Comparison of ENCODE assay signal across 26 mouse cellular contexts in the genomic region with DNA sequence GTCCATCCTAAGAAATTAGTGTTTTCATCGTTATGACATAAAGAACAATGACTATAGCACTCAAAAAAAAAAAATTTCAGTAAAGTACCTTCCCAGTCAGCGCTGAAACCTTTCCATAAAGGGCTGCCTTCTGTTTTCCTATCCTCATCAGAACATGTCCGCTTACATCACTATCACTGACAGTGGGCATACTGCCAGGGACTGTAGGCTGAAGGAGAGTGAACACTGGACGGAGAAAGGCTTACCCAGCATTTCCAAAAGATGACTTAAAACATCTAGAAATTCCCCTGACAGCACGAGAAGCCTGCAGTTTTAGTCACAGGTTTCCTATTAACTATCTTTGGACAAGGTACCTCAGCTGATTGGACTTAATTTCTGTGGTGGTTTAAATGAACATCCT. TPM values are rescaled to one million over a fixed set of nuclear protein-coding genes. Genes with fewer than 3 reads are reported as not detected.
DNase-seq lines count a peak whose midpoint lies in the region; ATAC-seq lines count a peak whose summit lies in the region.
"Had no signal": no experiment of that assay in that cellular context is flagged by ENCODE, and none has a peak within 500 bp of the region (broad histone marks: within the 10 kb centered on the region; RNA-seq: fewer than 3 reads in every experiment).

No protein-coding gene starts in this region.

- H3K4me1 ChIP-seq in heart, embryonic 12.5 days (replicated peaks), result no peaks in the 10 kb centered on the region; the same call in 1 of the 2 replicates
- no peaks in the 10 kb centered on the region for H3K4me1 ChIP-seq in lung, embryonic 16.5 days (replicated peaks; ENCODE audit: control insufficient read depth, insufficient read depth, low read length)
- H3K4me1 ChIP-seq: limb, embryonic 15.5 days; liver, embryonic 15.5 days had no signal

- H3K36me3 ChIP-seq in heart, embryonic 12.5 days, result peaks cover 31% of the 10 kb centered on the region
- peaks cover 10% of the 10 kb centered on the region for H3K36me3 ChIP-seq in lung, embryonic 16.5 days (ENCODE audit: control insufficient read depth, insufficient read depth, low read length)

- no peak overlapping the region for H3K9ac ChIP-seq in heart, embryonic 12.5 days
- no peak overlapping the region for H3K9ac ChIP-seq in lung, embryonic 16.5 days (ENCODE audit: low read length)
- H3K9ac ChIP-seq: limb, embryonic 15.5 days; liver, embryonic 15.5 days had no signal

- H3K27ac ChIP-seq in heart, embryonic 12.5 days (ENCODE audit: poor library complexity, severe bottlenecking), result no peak overlapping the region
- H3K27ac ChIP-seq in lung, embryonic 16.5 days (ENCODE audit: low read length), result no peak overlapping the region
- H3K27ac ChIP-seq: embryonic facial prominence, embryonic 10.5 days; layer of hippocampus, adult 2 months; limb, embryonic 15.5 days; liver, embryonic 15.5 days had no signal

- H3K27me3 ChIP-seq in heart, embryonic 12.5 days (replicated peaks), result no peaks in the 10 kb centered on the region
- no peaks in the 10 kb centered on the region for H3K27me3 ChIP-seq in lung, embryonic 16.5 days (ENCODE audit: control insufficient read depth, insufficient read depth, low read depth, low read length)
- H3K27me3 ChIP-seq: limb, embryonic 15.5 days; liver, embryonic 15.5 days had no signal

- WGBS in heart, embryonic 12.5 days, result 65% methylated on average over 5 of the region's 5 CpGs
- 69% methylated on average over 5 of the region's 5 CpGs for WGBS in lung, embryonic 16.5 days

- H3K4me3 ChIP-seq in heart, embryonic 12.5 days, result no peak overlapping the region
- no peak overlapping the region for H3K4me3 ChIP-seq in lung, embryonic 16.5 days (ENCODE audit: low read length)
- H3K4me3 ChIP-seq: embryonic facial prominence, embryonic 10.5 days; layer of hippocampus, adult 2 months; limb, embryonic 15.5 days; liver, embryonic 15.5 days; myocyte had no signal

- ATAC-seq in frontal cortex, adult (ENCODE audit: low TSS enrichment), result peak; percentile 73
- ATAC-seq in heart, embryonic 12.5 days (ENCODE audit: insufficient number of reproducible peaks, low FRiP score), result no peak
- ATAC-seq in lung, embryonic 16.5 days (ENCODE audit: low read depth), result 0 out of 2 replicates have a peak, but pooled peaks have one; percentile 43

- no peak overlapping the region for H3K4me2 ChIP-seq in heart, embryonic 12.5 days
- H3K4me2 ChIP-seq in lung, embryonic 16.5 days (ENCODE audit: low read depth, low read length), result no peak overlapping the region
- H3K4me2 ChIP-seq: limb, embryonic 15.5 days; liver, embryonic 15.5 days had no signal

- no peak for DNase-seq in frontal cortex, postnatal 10 days (ENCODE audit: low spot score in 2 of 2)
- DNase-seq in heart, postnatal 4 days, result peak; percentile 62
- DNase-seq in lung, postnatal 25 days (ENCODE audit: low spot score), result no peak
- DNase-seq in lung, postnatal 14 days, result peak; percentile 37
- no peak for DNase-seq in MN1 (ENCODE audit: low spot score)
- DNase-seq: adrenal gland, adult 2 months; B cell, adult 2 months; cerebellum, adult 18-20 months; kidney, adult 18-20 months; layer of hippocampus, postnatal 36 days; midbrain, embryonic 14.5 days; right cerebral cortex, postnatal 14 days; spleen, adult 18-20 months; thymus, postnatal 25 days had no signal

- no peaks in the 10 kb centered on the region for H3K9me3 ChIP-seq in heart, embryonic 12.5 days (replicated peaks)
- H3K9me3 ChIP-seq in lung, embryonic 16.5 days (ENCODE audit: control insufficient read depth, low read length), result no peaks in the 10 kb centered on the region
- H3K9me3 ChIP-seq: embryonic facial prominence, embryonic 10.5 days; limb, embryonic 15.5 days; liver, embryonic 15.5 days had no signal

RNA-seq across cellular contexts. Expression of gene Slc35a1, which starts 13.5 kb away (rescaled TPM):
- total RNA-seq in heart, postnatal 4 days (2021), result 10 to 100 TPM; 23.3 to 23.5 TPM
- polyA plus RNA-seq in heart, embryonic 12.5 days (2016; fragmentation: Nextera tagmentation; extraction: Ambion mirVana), result 46.1 and 48.6 TPM in 2 replicates
- 55.2 and 63.6 TPM in 2 replicates for polyA plus RNA-seq in lung, embryonic 16.5 days (2015; fragmentation: Nextera tagmentation; extraction: Ambion mirVana)

RNA-seq across cellular contexts. Expression of gene Cfap206, which starts 56.3 kb away (rescaled TPM):
- total RNA-seq in heart, postnatal 4 days (2021), result under 1 TPM; 0.29 to 0.54 TPM
- 0.15 TPM in 1 of 2 replicates, not detected in the other for polyA plus RNA-seq in heart, embryonic 12.5 days (2016; fragmentation: Nextera tagmentation; extraction: Ambion mirVana)
- polyA plus RNA-seq in lung, embryonic 16.5 days (2015; fragmentation: Nextera tagmentation; extraction: Ambion mirVana), result 11.1 and 13.2 TPM in 2 replicates
- total RNA-seq: common myeloid progenitor, adult 5-6 weeks; gastrocnemius, adult 8-10 months; granulocyte monocyte progenitor cell, adult 5-6 weeks; megakaryocyte, adult 5-6 weeks had no signal
- polyA plus RNA-seq: adrenal gland, adult 2 months; limb, embryonic 15.5 days; liver, embryonic 15.5 days had no signal

RNA-seq across cellular contexts. Expression of gene Rars2, which starts 59.0 kb away (rescaled TPM):
- total RNA-seq in heart, postnatal 4 days (2021), result 10 to 100 TPM; 30.1 to 33.6 TPM
- polyA plus RNA-seq in heart, embryonic 12.5 days (2016; fragmentation: Nextera tagmentation; extraction: Ambion mirVana), result 53.7 and 62.1 TPM in 2 replicates
- 58.5 and 59.2 TPM in 2 replicates for polyA plus RNA-seq in lung, embryonic 16.5 days (2015; fragmentation: Nextera tagmentation; extraction: Ambion mirVana)

RNA-seq across cellular contexts. Expression of gene Orc3, which starts 59.0 kb away (rescaled TPM):
- total RNA-seq in heart, postnatal 4 days (2021), result 10 to 100 TPM; 47.8 to 52.3 TPM
- 76.2 and 82.2 TPM in 2 replicates for polyA plus RNA-seq in heart, embryonic 12.5 days (2016; fragmentation: Nextera tagmentation; extraction: Ambion mirVana)
- polyA plus RNA-seq in lung, embryonic 16.5 days (2015; fragmentation: Nextera tagmentation; extraction: Ambion mirVana), result 84.9 TPM in 2 replicates

Comparison
In these comparisons a context has a peak if more than half of its experiments do, and no peak if none do; other contexts are left out.
1. DNase-seq: peak in heart, postnatal 4 days (single experiment) and lung, postnatal 14 days (single experiment); none in frontal cortex, postnatal 10 days (0 of 2), lung, postnatal 25 days (single experiment) and MN1 (single experiment).
2. RNA of gene Cfap206, which starts 56.3 kb away (polyA plus RNA-seq): 11.1 to 13.2 TPM in lung, embryonic 16.5 days; 0.15 TPM in heart, embryonic 12.5 days; every median in the first group is over 10 times any median in the second.